Mouse (Mus musculus): ENCODE results near the gene Slc16a8. TPM values are rescaled to one million over a fixed set of nuclear protein-coding genes. Genes with fewer than 3 reads are reported as not detected.

Gene Slc16a8
- polyA plus RNA-seq, 1 experiment from 2014 or later = 0.36 TPM

- H3K4me1 ChIP-seq = peaks cover 13% of the 10 kb centered on the region
- H3K36me3 ChIP-seq = no peaks in the 10 kb centered on the region
- peak; percentile 42; the same call in 1 of the 2 replicates for ATAC-seq (ENCODE audit: low FRiP score)
- under 1% methylated on average over 27 of the region's 28 CpGs for WGBS
- H3K27ac ChIP-seq = no peak overlapping the region
- H3K4me3 ChIP-seq = peak overlapping the region; percentile 68
- H3K9me3 ChIP-seq (replicated peaks) = no peaks in the 10 kb centered on the region
- H3K9ac ChIP-seq = peak overlapping the region; percentile 72
- peak overlapping the region; percentile 100 for H3K4me2 ChIP-seq (replicated peaks)
- H3K27me3 ChIP-seq = peaks cover 68% of the 10 kb centered on the region
These were observed 7.2 kb upstream of the Slc16a8 start for GRCm38 (mm10) chr15:79261757-79262156.

GRCm38 (mm10) chr15:79261095-79261725 is 6.6 kb upstream of the Slc16a8 start:
- H3K9me3 ChIP-seq (replicated peaks) = no peaks in the 10 kb centered on the region
- 1% methylated on average over 60 of the region's 62 CpGs for WGBS
- peak; percentile 51 for ATAC-seq (ENCODE audit: low FRiP score)
- H3K4me2 ChIP-seq (replicated peaks) = peak overlapping the region; percentile 100
- no peak overlapping the region for H3K27ac ChIP-seq
- H3K4me1 ChIP-seq = peaks cover 13% of the 10 kb centered on the region
- no peaks in the 10 kb centered on the region for H3K36me3 ChIP-seq
- H3K4me3 ChIP-seq = peak overlapping the region; percentile 68
- peak overlapping the region; percentile 72 for H3K9ac ChIP-seq
- peaks cover 67% of the 10 kb centered on the region for H3K27me3 ChIP-seq

GRCm38 (mm10) chr15:79258521-79258920 is 4.0 kb upstream of the Slc16a8 start:
- ATAC-seq (ENCODE audit: low FRiP score) = no peak
- Histone ChIP-seq H3K9ac (no peak overlapping the region), H3K9me3 (replicated peaks) (no peaks in the 10 kb centered on the region), H3K27me3 (peaks cover 74% of the 10 kb centered on the region), H3K27ac (no peak overlapping the region), H3K4me1 (peaks cover 13% of the 10 kb centered on the region), H3K4me2 (replicated peaks) (no peak overlapping the region), H3K36me3 (no peaks in the 10 kb centered on the region), H3K4me3 (no peak overlapping the region)
- 31% methylated on average over 17 of the region's 17 CpGs for WGBS

- Histone ChIP-seq H3K4me3 (peak overlapping the region; percentile 37), H3K4me1 (peaks cover 11% of the 10 kb centered on the region), H3K27ac (no peak overlapping the region), H3K9ac (peak overlapping the region; percentile 51), H3K4me2 (replicated peaks) (peak overlapping the region; percentile 72), H3K9me3 (replicated peaks) (no peaks in the 10 kb centered on the region), H3K36me3 (peaks cover 20% of the 10 kb centered on the region), H3K27me3 (peaks cover 55% of the 10 kb centered on the region)
- ATAC-seq (ENCODE audit: low FRiP score) = peak; percentile 43; the same call in 1 of the 2 replicates
- 31% methylated on average over 24 of the region's 24 CpGs for WGBS
These were observed 2.0 kb downstream of the Slc16a8 start for GRCm38 (mm10) chr15:79252580-79252979.

GRCm38 (mm10) chr15:79251781-79252491 is 2.6 kb downstream of the Slc16a8 start:
- H3K4me2 ChIP-seq (replicated peaks) = peak overlapping the region; percentile 72
- peak; percentile 54 for ATAC-seq (ENCODE audit: low FRiP score)
- peak overlapping the region; percentile 37 for H3K4me3 ChIP-seq
- peak overlapping the region; percentile 51 for H3K9ac ChIP-seq
- peaks cover 55% of the 10 kb centered on the region for H3K27me3 ChIP-seq
- peaks cover 11% of the 10 kb centered on the region for H3K4me1 ChIP-seq
- no peak overlapping the region for H3K27ac ChIP-seq
- peaks cover 24% of the 10 kb centered on the region for H3K36me3 ChIP-seq
- no peaks in the 10 kb centered on the region for H3K9me3 ChIP-seq (replicated peaks)
- WGBS = 2% methylated on average over 60 of the region's 61 CpGs

GRCm38 (mm10) chr15:79251168-79251567 is 3.4 kb downstream of the Slc16a8 start:
- 59% methylated on average over 7 of the region's 7 CpGs for WGBS
- Histone ChIP-seq H3K27ac (no peak overlapping the region), H3K9ac (no peak overlapping the region), H3K27me3 (peaks cover 55% of the 10 kb centered on the region), H3K4me1 (peaks cover 11% of the 10 kb centered on the region), H3K36me3 (peaks cover 32% of the 10 kb centered on the region), H3K4me3 (no peak overlapping the region), H3K4me2 (replicated peaks) (no peak overlapping the region), H3K9me3 (replicated peaks) (no peaks in the 10 kb centered on the region)
- no peak for ATAC-seq (ENCODE audit: low FRiP score)

GRCm38 (mm10) chr15:79250236-79250635 is 4.3 kb downstream of the Slc16a8 start:
- Histone ChIP-seq H3K27me3 (peaks cover 50% of the 10 kb centered on the region), H3K27ac (no peak overlapping the region), H3K4me1 (peaks cover 11% of the 10 kb centered on the region), H3K4me3 (no peak overlapping the region), H3K36me3 (peaks cover 41% of the 10 kb centered on the region), H3K9ac (no peak overlapping the region), H3K4me2 (replicated peaks) (no peak overlapping the region), H3K9me3 (replicated peaks) (no peaks in the 10 kb centered on the region)
- 83% methylated on average over 2 of the region's 2 CpGs for WGBS
- no peak for ATAC-seq (ENCODE audit: low FRiP score)

GRCm38 (mm10) chr15:79245321-79245720 is 9.2 kb downstream of the Slc16a8 start:
- peaks cover 3% of the 10 kb centered on the region for H3K27me3 ChIP-seq
- no peak overlapping the region for H3K4me3 ChIP-seq
- no peak overlapping the region for H3K9ac ChIP-seq
- H3K9me3 ChIP-seq (replicated peaks) = no peaks in the 10 kb centered on the region
- 93% methylated on average over 3 of the region's 3 CpGs for WGBS
- H3K27ac ChIP-seq = no peak overlapping the region
- no peak for ATAC-seq (ENCODE audit: low FRiP score)
- H3K4me1 ChIP-seq = peaks cover 5% of the 10 kb centered on the region; the same call in 1 of the 2 replicates
- H3K36me3 ChIP-seq = peaks cover 68% of the 10 kb centered on the region
- H3K4me2 ChIP-seq (replicated peaks) = no peak overlapping the region

- Histone ChIP-seq H3K36me3 (peaks cover 74% of the 10 kb centered on the region), H3K4me3 (no peak overlapping the region), H3K9me3 (replicated peaks) (no peaks in the 10 kb centered on the region), H3K4me2 (replicated peaks) (no peak overlapping the region), H3K27me3 (no peaks in the 10 kb centered on the region; the same call in 1 of the 2 replicates), H3K9ac (no peak overlapping the region), H3K4me1 (peaks cover 5% of the 10 kb centered on the region; the same call in 1 of the 2 replicates), H3K27ac (no peak overlapping the region)
- no peak for ATAC-seq (ENCODE audit: low FRiP score)
- WGBS = 72% methylated on average over 7 of the region's 7 CpGs
These were observed 10.3 kb downstream of the Slc16a8 start for GRCm38 (mm10) chr15:79244071-79244893.

GRCm38 (mm10) chr15:79243234-79244042 is 11.1 kb downstream of the Slc16a8 start:
- no peak overlapping the region for H3K4me3 ChIP-seq
- 26% methylated on average over 10 of the region's 10 CpGs for WGBS
- peaks cover 70% of the 10 kb centered on the region for H3K36me3 ChIP-seq
- no peaks in the 10 kb centered on the region for H3K27me3 ChIP-seq
- H3K9ac ChIP-seq = no peak overlapping the region
- ATAC-seq (ENCODE audit: low FRiP score) = peak; percentile 97
- peaks cover 5% of the 10 kb centered on the region; the same call in 1 of the 2 replicates for H3K4me1 ChIP-seq
- H3K27ac ChIP-seq = peak overlapping the region; percentile 31; the same call in 1 of the 2 replicates
- no peak overlapping the region for H3K4me2 ChIP-seq (replicated peaks)
- no peaks in the 10 kb centered on the region for H3K9me3 ChIP-seq (replicated peaks)

GRCm38 (mm10) chr15:79242574-79243233 is 11.9 kb downstream of the Slc16a8 start:
- 78% methylated on average over 13 of the region's 13 CpGs for WGBS
- H3K36me3 ChIP-seq = peaks cover 70% of the 10 kb centered on the region
- no peaks in the 10 kb centered on the region for H3K27me3 ChIP-seq
- H3K4me1 ChIP-seq = peaks cover 5% of the 10 kb centered on the region; the same call in 1 of the 2 replicates
- no peak overlapping the region for H3K4me3 ChIP-seq
- H3K9ac ChIP-seq = no peak overlapping the region
- no peak overlapping the region for H3K27ac ChIP-seq
- ATAC-seq (ENCODE audit: low FRiP score) = peak; percentile 60
- no peaks in the 10 kb centered on the region for H3K9me3 ChIP-seq (replicated peaks)
- H3K4me2 ChIP-seq (replicated peaks) = no peak overlapping the region
